Mouse (Mus musculus) brain, embryonic 14.5 days (tissue): ENCODE results near the gene Bsdc1. TPM values are rescaled to one million over a fixed set of nuclear protein-coding genes. Genes with fewer than 3 reads are reported as not detected.
A peak's percentile ranks its signal among the peaks of the same experiment; 100 is the strongest.
"Not testable (repeated sequence)": the region's sequence is repeated elsewhere in the genome, so short reads cannot be mapped to it uniquely, and the experiment has no call there.

ENCODE experiments used
- DNase-seq: peaks from one replicate; pipeline ENCODE4 v3.0.0-alpha.2; 2011; ENCODE audit warnings: low read depth
- CTCF ChIP-seq: fragments of 200-500 bp; IDR thresholded peaks from 2 replicates; pipeline ENCODE4 v1.5.1; 2012; ENCODE audit warnings: inconsistent platforms, mild to moderate bottlenecking, moderate library complexity, borderline replicate concordance; ENCODE audit not compliant: insufficient read depth, insufficient read length; ENCODE audit errors: extremely low read depth
- POLR2A ChIP-seq: fragments of 200-500 bp; IDR thresholded peaks from 2 replicates; pipeline ENCODE4 v1.6.1; 2012; ENCODE audit warnings: mild to moderate bottlenecking, inconsistent platforms, borderline replicate concordance; ENCODE audit not compliant: poor library complexity, insufficient read depth, insufficient read length, severe bottlenecking; ENCODE audit errors: extremely low read depth
- polyA plus RNA-seq: library from polyadenylated mRNA; depleted of rRNA; stranded (reverse); fragments of >200 nt; gene quantifications from 2 replicates; pipeline ENCODE4 v1.2.3, GENCODE M21; 2012; rRNA removed

The Bsdc1 gene
- polyA plus RNA-seq: 17.5 and 29.2 TPM in 2 replicates

DNA sequence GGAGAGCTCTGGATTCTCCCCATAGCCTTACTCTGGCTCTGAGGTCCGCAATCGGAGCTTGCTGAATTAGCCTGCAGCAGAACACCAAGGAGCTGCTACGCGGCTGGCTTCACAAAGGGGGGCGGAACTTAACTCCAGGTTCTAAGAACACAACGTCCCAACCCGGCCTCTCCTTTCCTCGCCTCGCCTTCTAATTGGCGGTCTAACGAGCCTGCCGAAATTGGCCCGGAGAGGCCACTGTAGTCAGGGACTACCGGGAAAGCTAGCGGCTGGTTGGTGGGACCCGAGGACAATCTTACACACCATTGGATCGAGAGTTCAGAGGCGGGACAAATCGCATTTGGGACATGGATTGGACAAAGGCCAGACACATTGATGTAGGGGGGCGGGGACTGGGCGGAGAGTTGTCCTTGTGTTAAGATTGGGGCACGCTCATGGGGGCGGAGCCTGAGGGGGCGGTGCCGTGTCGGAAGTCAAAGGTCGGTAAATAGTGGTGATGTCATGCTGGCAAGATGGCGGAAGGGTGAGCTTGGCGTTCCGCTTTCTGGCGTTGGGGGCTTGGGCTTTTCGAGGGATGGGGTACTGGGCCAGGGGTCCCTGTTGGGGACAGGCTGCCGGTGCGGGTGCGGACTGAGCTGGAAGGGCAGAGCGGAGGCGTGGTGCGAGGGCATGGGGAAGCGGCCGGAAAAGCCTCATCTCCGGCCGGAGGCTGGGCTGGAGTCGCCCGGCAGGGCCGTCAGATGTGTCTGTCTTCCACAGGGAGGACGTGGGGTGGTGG is at the start of gene Bsdc1:
Gene Bsdc1 (plus strand): TSS at position 399 of the 778 bp plus-strand sequence.
- DNase-seq: peak; percentile 100
- TF ChIP-seq CTCF: no peak
- TF ChIP-seq POLR2A: peak; percentile 74; the same call in 1 of the 2 replicates

DNA sequence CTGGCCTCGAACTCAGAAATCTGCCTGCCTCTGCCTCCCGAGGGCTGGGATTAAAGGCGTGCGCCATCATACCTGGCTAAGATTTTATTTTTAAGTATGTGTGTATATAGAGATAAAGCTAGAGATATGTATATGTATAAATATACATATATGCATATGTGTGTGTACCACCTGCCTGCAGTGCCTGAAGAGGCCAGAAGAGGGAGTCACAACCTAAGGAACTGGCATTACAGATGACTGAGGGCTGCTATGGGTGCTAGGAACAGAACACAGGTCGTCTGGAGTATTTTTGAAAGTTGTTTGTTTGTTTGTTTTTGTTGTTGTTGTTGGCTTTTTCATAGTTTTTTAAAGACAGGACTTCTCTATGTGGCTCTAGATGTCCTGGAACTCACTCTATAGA is 45.5 kb upstream of the Bsdc1 start:
- no peak for DNase-seq
- no peak for TF ChIP-seq POLR2A
- peak; percentile 14; the same call in 1 of the 2 replicates for TF ChIP-seq CTCF

DNA sequence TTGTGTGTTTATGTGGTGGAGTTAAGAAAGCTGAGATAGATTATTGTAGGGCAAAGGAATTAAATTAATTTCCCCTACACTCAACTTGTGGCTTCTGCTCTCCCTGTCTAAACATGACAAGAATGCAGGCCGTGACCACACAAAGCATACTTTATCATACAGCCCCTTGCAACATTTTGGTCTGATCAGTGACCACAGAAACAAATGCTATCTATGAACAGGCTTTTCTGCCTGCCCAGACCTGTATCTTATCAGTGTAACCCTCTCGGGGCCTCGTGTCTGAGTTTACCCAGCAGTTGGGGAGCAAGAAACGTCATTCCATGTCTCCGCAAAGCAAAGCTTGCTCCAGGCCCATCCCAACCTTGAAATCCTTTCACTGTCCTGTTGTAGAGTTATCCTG is 44.9 kb upstream of the Bsdc1 start:
- no peak for DNase-seq
- no peak for TF ChIP-seq CTCF
- TF ChIP-seq POLR2A: no peak

DNA sequence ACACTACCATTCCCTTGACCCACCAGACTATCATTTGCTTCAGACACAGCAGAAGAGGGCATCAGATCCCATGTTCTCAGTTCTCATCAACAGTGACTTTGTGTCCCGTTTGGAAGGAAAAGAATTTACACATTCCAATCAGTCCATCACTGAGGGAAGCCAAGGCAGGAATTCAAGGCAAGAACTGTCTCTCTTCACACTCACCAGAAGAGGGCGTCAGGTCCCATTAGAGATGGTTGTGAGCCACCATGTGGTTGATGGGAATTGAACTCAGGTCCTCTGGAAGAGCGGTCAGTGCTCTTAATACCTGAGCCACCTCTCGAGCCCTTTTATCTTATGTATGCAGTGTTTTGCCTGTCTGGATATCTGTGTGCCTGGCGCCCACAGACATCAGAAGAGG is 43.1 kb upstream of the Bsdc1 start:
- TF ChIP-seq CTCF (no peak), POLR2A (no peak)
- DNase-seq: no peak

DNA sequence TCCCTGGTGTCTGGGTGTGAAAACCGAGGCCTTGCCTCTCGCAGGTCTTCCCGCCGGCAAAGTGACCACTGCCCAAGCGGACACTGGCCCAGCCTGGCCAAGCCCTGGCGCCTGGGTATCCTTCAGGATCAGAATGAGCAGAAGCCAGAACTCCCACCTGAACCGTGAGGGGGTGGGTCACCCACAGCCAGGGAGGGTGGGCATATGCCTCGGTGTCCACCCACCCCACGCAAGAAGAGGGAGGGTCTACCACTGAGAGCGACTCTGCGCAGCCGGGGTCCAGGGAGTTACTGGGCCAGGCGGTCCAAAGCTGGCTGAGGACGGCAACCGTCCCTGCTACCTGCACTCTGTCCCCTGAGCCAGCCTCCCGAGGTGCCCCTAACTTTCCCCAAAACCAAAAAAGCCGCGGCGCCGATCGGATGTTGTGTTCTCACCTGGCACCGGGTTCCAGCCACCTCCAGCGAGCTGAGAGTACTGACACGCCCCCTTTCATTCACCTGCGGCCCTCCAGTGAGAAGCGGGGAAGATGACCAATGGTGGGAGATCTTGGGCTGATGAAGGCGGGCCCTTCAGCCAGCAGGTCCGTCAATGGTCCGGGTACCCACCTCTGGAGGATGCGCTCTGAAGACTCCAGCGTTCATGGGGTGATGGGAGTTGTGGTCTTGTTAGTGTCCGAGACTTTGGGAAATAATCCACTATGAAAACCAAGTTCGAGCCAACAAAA is 20.9 kb upstream of the Bsdc1 start, which contains the start of gene Zbtb8b:
Gene Zbtb8b (minus strand): TSS at position 514 of the 724 bp plus-strand sequence.
- no peak for TF ChIP-seq CTCF
- TF ChIP-seq POLR2A: no peak
- DNase-seq: peak; percentile 93

DNA sequence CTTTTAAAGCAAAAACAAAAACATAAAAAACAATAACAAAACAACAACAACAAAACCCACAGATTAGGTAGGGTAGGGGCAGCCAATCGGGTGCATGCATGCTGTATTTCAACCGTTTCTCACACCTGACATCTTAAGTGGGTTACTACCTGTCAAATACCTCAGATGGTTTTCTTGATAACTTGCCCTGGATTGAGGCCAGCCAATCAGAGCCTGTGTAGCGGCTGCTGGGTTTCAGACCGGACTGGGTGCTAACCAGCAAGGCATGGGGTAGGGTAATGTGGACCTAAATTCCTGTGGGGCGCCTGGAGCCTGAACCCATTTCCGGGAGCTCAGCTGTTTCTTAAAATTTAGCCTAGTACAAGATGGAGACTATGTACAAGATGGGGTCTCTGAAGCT is 20.2 kb upstream of the Bsdc1 start:
- no peak for TF ChIP-seq POLR2A
- no peak for TF ChIP-seq CTCF

DNA sequence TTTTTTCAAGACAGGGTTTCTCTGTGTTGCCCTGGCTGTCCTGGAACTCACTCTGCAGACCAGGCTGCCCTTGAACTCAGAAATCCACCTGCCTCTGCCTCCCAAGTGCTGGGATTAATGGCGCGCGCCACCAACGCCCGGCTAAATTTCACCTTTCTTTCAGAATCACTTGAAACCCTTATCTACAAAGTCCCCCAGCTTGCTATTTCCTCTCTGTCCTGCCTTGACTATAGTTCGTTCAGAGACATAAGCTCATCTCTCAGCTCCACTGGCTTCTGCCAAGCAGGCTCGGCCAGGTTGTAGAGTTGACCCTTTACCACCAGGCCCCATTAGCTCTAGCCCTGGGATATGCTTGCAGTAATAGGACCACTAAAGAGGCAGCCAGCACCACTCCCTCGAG is 14.0 kb upstream of the Bsdc1 start:
- TF ChIP-seq CTCF (no peak), POLR2A (no peak)
- DNase-seq: no peak

More for the DNA sequence above, 20.2 kb upstream of the Bsdc1 start:
- no peak for DNase-seq

DNA sequence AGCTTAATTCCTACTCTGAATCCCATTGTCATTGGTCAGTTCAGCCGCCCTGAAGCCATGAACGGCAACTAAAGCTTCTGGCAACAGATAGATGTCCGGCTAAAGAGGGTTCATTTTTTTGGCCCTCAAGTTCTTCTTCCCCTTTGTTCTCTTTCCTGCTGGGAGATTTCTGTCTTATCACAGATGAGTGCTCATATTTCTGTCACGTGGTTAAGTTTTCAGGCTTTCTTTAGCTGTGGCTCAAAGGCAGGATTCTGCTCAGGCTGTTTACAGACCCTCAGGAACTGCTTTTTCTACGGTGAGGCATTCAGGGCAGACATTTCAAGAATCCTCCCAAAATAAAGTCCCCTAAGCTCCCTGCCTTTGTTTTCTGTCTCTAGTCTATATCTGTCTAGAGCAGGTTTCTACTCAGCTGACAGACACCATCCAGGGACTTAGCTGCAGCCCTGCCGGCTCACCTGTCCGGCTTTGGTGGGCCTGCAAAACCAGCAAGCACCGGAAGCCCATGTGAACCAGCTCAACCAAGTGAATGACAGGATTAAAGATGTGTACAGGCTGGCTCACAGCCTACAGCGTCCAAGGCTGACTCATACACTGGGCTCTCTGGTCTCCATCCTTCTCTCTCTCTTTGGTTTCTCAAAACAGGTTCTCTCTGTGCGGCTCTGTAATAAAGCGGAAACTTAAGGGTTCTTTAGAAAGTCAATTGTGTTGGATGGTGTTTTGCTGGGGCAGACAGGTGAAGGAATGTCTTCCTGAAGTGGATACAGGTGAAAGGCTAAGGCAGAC is 13.4 kb upstream of the Bsdc1 start:
- no peak for DNase-seq
- no peak for TF ChIP-seq POLR2A
- no peak for TF ChIP-seq CTCF

DNA sequence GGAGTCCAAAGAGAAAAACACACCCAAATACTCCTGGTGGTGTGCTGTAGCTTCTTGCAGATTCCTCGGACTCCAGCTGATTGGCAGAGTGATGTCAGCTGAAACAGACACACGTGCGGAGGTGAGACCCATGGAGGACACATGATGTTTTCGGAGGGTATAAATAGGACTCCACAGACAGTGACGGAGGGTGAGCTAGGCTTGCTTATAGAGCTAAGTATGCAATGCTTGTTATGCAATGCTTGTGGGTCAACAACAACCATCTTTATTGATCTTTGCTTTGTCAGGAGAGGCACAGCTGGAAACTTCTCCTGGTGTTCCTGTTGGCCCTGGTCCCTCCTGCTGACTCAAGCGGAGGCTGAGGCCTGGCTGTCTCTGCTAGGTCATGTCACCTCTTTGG is 12.7 kb upstream of the Bsdc1 start:
- DNase-seq: no peak
- TF ChIP-seq CTCF (no peak), POLR2A (no peak)

DNA sequence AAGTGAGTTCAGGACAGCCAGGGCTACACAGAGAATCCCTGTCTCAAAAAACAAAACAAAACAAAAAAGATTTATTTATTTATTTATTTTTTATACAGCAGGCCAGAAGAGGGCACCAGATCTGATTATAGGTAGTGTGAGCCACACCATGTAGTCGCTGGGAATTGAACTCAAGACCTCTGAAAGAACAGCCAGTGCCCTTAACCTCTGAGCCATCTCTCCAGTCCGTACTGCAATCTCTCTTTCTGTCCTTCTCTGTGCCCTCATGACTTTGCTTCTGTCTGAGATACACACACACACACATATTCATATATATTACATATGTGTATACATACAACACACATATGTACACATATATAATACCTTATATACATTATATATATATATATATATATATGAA is 10.5 kb upstream of the Bsdc1 start:
- DNase-seq: no peak
- TF ChIP-seq POLR2A (no peak), CTCF (no peak)

DNA sequence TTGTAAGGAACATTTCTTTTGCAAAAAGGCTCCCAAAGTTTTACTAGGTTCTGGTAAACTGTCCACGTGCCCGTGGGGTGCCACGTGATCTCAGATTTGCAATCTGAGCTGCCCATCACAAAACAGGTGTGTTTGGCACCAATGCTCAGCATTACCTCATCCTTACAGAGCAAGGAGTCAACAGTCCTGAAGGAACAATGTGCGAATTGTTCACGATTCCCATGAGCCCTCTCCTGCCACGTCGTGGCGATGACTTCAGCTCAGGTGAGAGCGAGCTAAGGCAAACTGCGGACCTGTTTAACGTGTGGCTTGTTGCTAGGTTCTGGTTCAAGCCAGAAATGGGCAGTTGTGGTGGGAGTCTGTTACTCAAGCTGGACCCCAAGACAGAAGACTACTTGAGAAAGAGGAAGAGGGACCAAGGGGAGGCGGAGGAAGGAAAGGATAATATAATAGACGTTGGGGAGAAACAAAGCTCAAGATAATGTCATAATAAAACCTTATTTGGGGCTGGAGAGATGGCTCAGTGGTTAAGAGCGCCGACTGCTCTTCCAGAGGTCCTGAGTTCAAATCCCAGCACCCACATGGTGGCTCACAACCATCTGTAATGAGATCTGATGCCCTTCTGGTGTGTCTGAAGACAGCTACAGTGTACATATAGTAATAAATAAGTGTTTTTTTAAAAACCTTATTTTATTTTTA is 9.8 kb upstream of the Bsdc1 start:
- no peak for DNase-seq
- no peak for TF ChIP-seq CTCF

DNA sequence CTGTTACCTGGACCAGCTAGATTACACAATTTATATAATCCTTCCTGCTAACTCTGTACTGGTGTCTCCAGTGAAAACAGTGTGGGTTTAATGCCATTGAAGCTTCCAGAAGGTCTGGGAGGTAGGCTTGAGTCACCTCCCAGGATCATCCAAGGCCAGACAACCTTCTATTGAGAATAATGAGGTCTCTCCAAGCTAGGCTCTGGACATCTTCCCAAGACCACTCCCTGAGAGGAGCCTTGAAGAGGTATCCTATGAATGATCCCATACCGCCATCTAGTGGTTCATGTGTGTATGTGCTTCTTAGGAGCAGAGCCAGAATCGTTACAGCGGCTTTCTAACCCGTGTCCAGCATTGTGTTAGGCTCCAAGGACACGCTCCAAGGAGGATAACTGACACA is 6.1 kb upstream of the Bsdc1 start:
- DNase-seq: peak; percentile 94
- TF ChIP-seq POLR2A (no peak), CTCF (peak; percentile 86; the same call in 1 of the 2 replicates)

DNA sequence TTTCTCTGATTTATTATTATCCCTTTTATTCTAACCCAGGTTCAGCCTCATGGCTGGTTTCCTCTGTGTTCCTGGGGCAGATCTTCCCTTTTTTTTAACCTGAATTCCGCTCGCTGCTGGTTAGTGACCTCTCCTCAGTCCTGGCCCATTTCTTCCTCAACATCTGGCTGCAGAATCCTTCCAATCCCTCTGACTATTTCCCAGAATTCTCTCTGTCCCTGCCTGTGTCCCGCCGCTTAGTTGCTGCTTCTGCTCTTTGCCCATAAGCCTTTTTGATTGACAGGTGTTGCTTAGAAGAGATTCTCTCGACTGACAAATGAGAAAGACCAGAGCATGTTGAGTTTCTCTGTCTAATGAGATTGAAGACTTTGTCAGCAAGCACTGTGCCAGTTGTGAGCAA is 5.3 kb upstream of the Bsdc1 start:
- TF ChIP-seq POLR2A (no peak), CTCF (no peak)
- DNase-seq: no peak

DNA sequence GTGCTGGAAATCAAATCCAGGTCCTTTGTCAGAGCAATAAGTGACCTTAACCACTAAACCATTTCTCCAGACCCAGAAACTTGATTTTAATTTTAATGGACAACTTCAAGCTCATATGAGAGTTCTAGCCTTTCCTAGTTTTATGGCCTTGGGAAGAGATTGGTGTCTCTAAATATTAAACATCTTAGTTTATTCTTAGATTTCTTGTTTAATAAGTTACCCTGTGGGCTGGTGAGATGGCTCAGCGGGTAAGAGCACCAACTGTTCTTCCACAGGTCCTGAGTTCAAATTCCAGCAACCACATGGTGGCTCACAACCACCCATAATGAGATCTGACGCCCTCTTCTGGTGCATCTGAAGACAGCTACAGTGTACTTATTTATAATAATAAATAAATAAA is 4.1 kb upstream of the Bsdc1 start:
- not testable (repeated sequence) for DNase-seq
